Mouse (Mus musculus) megakaryocyte, embryonic 14.5 days (primary cell): ENCODE measurements at regions not wholly inside any gene's neighbourhood (a gene's known extent, or its start where the extent isn't known, plus 50 kb on each side); places are given as distances from the start of the nearest gene placed in this dataset.

Experiments
- FLI1 ChIP-seq: IDR thresholded peaks from 2 replicates; pipeline ENCODE4 v1.6.1; 2012; ENCODE audit warnings: low read length, inconsistent platforms, mixed read lengths
- GATA1 ChIP-seq: IDR thresholded peaks from 3 replicates; pipeline ENCODE4 v1.6.1; 2012; ENCODE audit warnings: mixed read lengths, low read length, inconsistent platforms, borderline replicate concordance

GRCm38 (mm10) chr12:15111049-15111448 is 705.7 kb downstream of the Trib2 start:
- TF ChIP-seq FLI1 (no peak), GATA1 (no peak)
